Mouse (Mus musculus) kidney, embryonic 15.5 days (tissue): ENCODE results near the gene P2ry2. TPM values are rescaled to one million over a fixed set of nuclear protein-coding genes. Genes with fewer than 3 reads are reported as not detected.

Experiments
- ATAC-seq: fragments of 200-750 bp; cut with Nextera tagmentation; replicated peaks from 2 replicates; pipeline ENCODE4 v1.8.0; 2017; ENCODE audit warnings: moderate TSS enrichment; ENCODE audit not compliant: low FRiP score
- H3K27ac ChIP-seq: fragments of 300-500 bp; sonication (generic); 2 replicates; pipeline ENCODE4 v1.5.1; 2015; ENCODE audit warnings: mild to moderate bottlenecking, inconsistent platforms
- H3K27me3 ChIP-seq: fragments of 300-500 bp; sonication (generic); 2 replicates; pipeline ENCODE4 v1.6.1; 2015; ENCODE audit warnings: inconsistent platforms
- H3K36me3 ChIP-seq: fragments of 300-500 bp; sonication (generic); 2 replicates; pipeline ENCODE4 v1.6.1; 2015; ENCODE audit warnings: inconsistent platforms
- H3K4me1 ChIP-seq: fragments of 300-500 bp; sonication (generic); 2 replicates; pipeline ENCODE4 v1.6.1; 2015; ENCODE audit warnings: inconsistent platforms
- H3K4me2 ChIP-seq: fragments of 300-500 bp; sonication (generic); 2 replicates; pipeline ENCODE4 v1.6.1; 2015; ENCODE audit warnings: moderate library complexity, mild to moderate bottlenecking, inconsistent platforms
- H3K4me3 ChIP-seq: fragments of 300-500 bp; sonication (generic); replicated peaks from 2 replicates; pipeline ENCODE4 v1.5.1; 2015; ENCODE audit warnings: mild to moderate bottlenecking, inconsistent platforms
- H3K9ac ChIP-seq: fragments of 300-500 bp; sonication (generic); 2 replicates; pipeline ENCODE4 v1.6.1; 2015; ENCODE audit warnings: mild to moderate bottlenecking, inconsistent platforms
- H3K9me3 ChIP-seq: fragments of 300-500 bp; sonication (generic); replicated peaks from 2 replicates; pipeline ENCODE4 v1.6.1; 2016; ENCODE audit warnings: inconsistent platforms
- WGBS: fragments of 180-500 bp; shearing (Covaris S2); methylation state at CpG from one replicate; pipeline ENCODE4 v1.1.7; 2015; ENCODE audit warnings: mixed read lengths; 5-methylcytosine and 5-hydroxymethylcytosine counted together
- polyA plus RNA-seq: library from polyadenylated mRNA; unstranded; fragments of >200 nt; fragmentation: Nextera tagmentation; extraction: Ambion mirVana; gene quantifications from 2 replicates; pipeline ENCODE4 v1.2.1, GENCODE M21; 2015

P2ry2 gene
- polyA plus RNA-seq, 1 experiment from 2014 or later, result 1.5 TPM

GRCm38 (mm10) chr7:100997215-100997614 lies 15.5 kb downstream of the P2ry2 start:
- Histone ChIP-seq H3K9me3 (no peaks in the 10 kb centered on the region), H3K4me2 (no peak overlapping the region), H3K27me3 (no peaks in the 10 kb centered on the region), H3K9ac (no peak overlapping the region), H3K27ac (no peak overlapping the region), H3K4me1 (peaks cover 5% of the 10 kb centered on the region), H3K4me3 (no peak overlapping the region), H3K36me3 (no peaks in the 10 kb centered on the region)
- ATAC-seq, result peak; percentile 73
- WGBS, result 53% methylated on average over 1 of the region's 1 CpGs

GRCm38 (mm10) chr7:100995951-100996350 lies 16.7 kb downstream of the P2ry2 start:
- ATAC-seq, result no peak
- no peak overlapping the region for H3K4me3 ChIP-seq
- H3K27me3 ChIP-seq, result no peaks in the 10 kb centered on the region
- H3K9ac ChIP-seq, result no peak overlapping the region
- no peak overlapping the region for H3K4me2 ChIP-seq
- H3K4me1 ChIP-seq, result peaks cover 7% of the 10 kb centered on the region
- no peaks in the 10 kb centered on the region for H3K9me3 ChIP-seq
- no peak overlapping the region for H3K27ac ChIP-seq
- WGBS, result 86% methylated on average over 3 of the region's 3 CpGs
- H3K36me3 ChIP-seq, result no peaks in the 10 kb centered on the region

- Histone ChIP-seq H3K4me1 (peaks cover 13% of the 10 kb centered on the region), H3K4me3 (no peak overlapping the region), H3K27ac (no peak overlapping the region), H3K9ac (no peak overlapping the region), H3K4me2 (no peak overlapping the region), H3K27me3 (no peaks in the 10 kb centered on the region), H3K9me3 (no peaks in the 10 kb centered on the region), H3K36me3 (no peaks in the 10 kb centered on the region)
- no peak for ATAC-seq
- 85% methylated on average over 7 of the region's 7 CpGs for WGBS
Observed at GRCm38 (mm10) chr7:100995260-100995864, 17.3 kb downstream of the P2ry2 start.

GRCm38 (mm10) chr7:100993166-100993565 lies 19.5 kb downstream of the P2ry2 start:
- Histone ChIP-seq H3K4me2 (no peak overlapping the region), H3K27ac (no peak overlapping the region), H3K4me3 (no peak overlapping the region), H3K36me3 (no peaks in the 10 kb centered on the region), H3K27me3 (no peaks in the 10 kb centered on the region), H3K9ac (no peak overlapping the region), H3K4me1 (peaks cover 17% of the 10 kb centered on the region), H3K9me3 (no peaks in the 10 kb centered on the region)
- ATAC-seq, result no peak
- WGBS, result 72% methylated on average over 4 of the region's 4 CpGs

- Histone ChIP-seq H3K4me1 (peaks cover 21% of the 10 kb centered on the region), H3K9ac (no peak overlapping the region), H3K36me3 (no peaks in the 10 kb centered on the region), H3K4me2 (no peak overlapping the region), H3K4me3 (no peak overlapping the region), H3K27ac (no peak overlapping the region), H3K27me3 (0 out of 2 replicates have a peak, but pooled peaks cover 3% of the 10 kb centered on the region), H3K9me3 (no peaks in the 10 kb centered on the region)
- 89% methylated on average over 3 of the region's 3 CpGs for WGBS
- no peak for ATAC-seq
Observed at GRCm38 (mm10) chr7:100991972-100992371, 20.7 kb downstream of the P2ry2 start.

- Histone ChIP-seq H3K9me3 (no peaks in the 10 kb centered on the region), H3K4me1 (peaks cover 21% of the 10 kb centered on the region), H3K9ac (no peak overlapping the region), H3K4me2 (no peak overlapping the region), H3K36me3 (no peaks in the 10 kb centered on the region), H3K27me3 (0 out of 2 replicates have a peak, but pooled peaks cover 3% of the 10 kb centered on the region), H3K4me3 (no peak overlapping the region), H3K27ac (peak overlapping the region; percentile 57)
- peak; percentile 50; the same call in 1 of the 2 replicates for ATAC-seq
- WGBS, result 53% methylated on average over 9 of the region's 9 CpGs
Observed at GRCm38 (mm10) chr7:100990636-100991311, 21.9 kb downstream of the P2ry2 start.

- Histone ChIP-seq H3K27ac (peak overlapping the region; percentile 37; the same call in 1 of the 2 replicates), H3K27me3 (0 out of 2 replicates have a peak, but pooled peaks cover 3% of the 10 kb centered on the region), H3K4me1 (peaks cover 35% of the 10 kb centered on the region)
Observed at GRCm38 (mm10) chr7:100988092-100988491, 24.6 kb downstream of the P2ry2 start.

GRCm38 (mm10) chr7:100984452-100985395 lies 27.9 kb downstream of the P2ry2 start:
- ATAC-seq, result peak; percentile 85
- WGBS, result 36% methylated on average over 21 of the region's 21 CpGs

More at GRCm38 (mm10) chr7:100988092-100988491, 24.6 kb downstream of the P2ry2 start:
- H3K4me2 ChIP-seq, result no peak overlapping the region
- 11% methylated on average over 9 of the region's 9 CpGs for WGBS
- no peak overlapping the region for H3K9ac ChIP-seq
- ATAC-seq, result 0 out of 2 replicates have a peak, but pooled peaks have one; percentile 45
- no peaks in the 10 kb centered on the region for H3K36me3 ChIP-seq
- no peaks in the 10 kb centered on the region for H3K9me3 ChIP-seq
- no peak overlapping the region for H3K4me3 ChIP-seq

GRCm38 (mm10) chr7:100979175-100979574 lies 33.5 kb downstream of the P2ry2 start:
- H3K27ac ChIP-seq, result no peak overlapping the region; the same call in 1 of the 2 replicates
- peaks cover 34% of the 10 kb centered on the region for H3K4me1 ChIP-seq
- no peak overlapping the region for H3K4me2 ChIP-seq

More at GRCm38 (mm10) chr7:100984452-100985395, 27.9 kb downstream of the P2ry2 start:
- Histone ChIP-seq H3K27ac (peak overlapping the region; percentile 78), H3K4me1 (peaks cover 25% of the 10 kb centered on the region), H3K9me3 (no peaks in the 10 kb centered on the region), H3K4me3 (no peak overlapping the region), H3K4me2 (peak overlapping the region; percentile 34), H3K27me3 (0 out of 2 replicates have a peak, but pooled peaks cover 3% of the 10 kb centered on the region), H3K36me3 (no peaks in the 10 kb centered on the region), H3K9ac (no peak overlapping the region)

GRCm38 (mm10) chr7:100978171-100978570 lies 34.5 kb downstream of the P2ry2 start:
- WGBS, result 82% methylated on average over 5 of the region's 5 CpGs

More at GRCm38 (mm10) chr7:100979175-100979574, 33.5 kb downstream of the P2ry2 start:
- Histone ChIP-seq H3K27me3 (peaks cover 16% of the 10 kb centered on the region), H3K36me3 (no peaks in the 10 kb centered on the region), H3K9ac (no peak overlapping the region), H3K4me3 (no peak overlapping the region), H3K9me3 (no peaks in the 10 kb centered on the region)
- ATAC-seq, result peak; percentile 37; the same call in 1 of the 2 replicates
- 44% methylated on average over 2 of the region's 2 CpGs for WGBS

GRCm38 (mm10) chr7:100974135-100974903 lies 38.3 kb downstream of the P2ry2 start, which contains the start of gene P2ry6:
Gene P2ry6, minus strand, starts transcription at chr7:100974649.
- Histone ChIP-seq H3K4me1 (peaks cover 46% of the 10 kb centered on the region), H3K27ac (no peak within 1 kb of the TSS), H3K27me3 (peaks cover 36% of the 10 kb centered on the region), H3K9me3 (no peaks in the 10 kb centered on the region), H3K36me3 (no peaks in the 10 kb centered on the region), H3K4me2 (peak within 1 kb of the TSS; percentile 84), H3K4me3 (peak within 1 kb of the TSS; percentile 43), H3K9ac (peak within 1 kb of the TSS; percentile 36)
- WGBS, result 4% methylated on average over 36 of the region's 36 CpGs
- peak; percentile 72; the same call in 1 of the 2 replicates for ATAC-seq

More at GRCm38 (mm10) chr7:100978171-100978570, 34.5 kb downstream of the P2ry2 start:
- H3K4me2 ChIP-seq, result no peak overlapping the region
- no peak overlapping the region for H3K9ac ChIP-seq
- no peak overlapping the region for H3K27ac ChIP-seq
- no peak for ATAC-seq
- H3K9me3 ChIP-seq, result no peaks in the 10 kb centered on the region
- H3K4me1 ChIP-seq, result peaks cover 39% of the 10 kb centered on the region
- peaks cover 26% of the 10 kb centered on the region for H3K27me3 ChIP-seq
- no peaks in the 10 kb centered on the region for H3K36me3 ChIP-seq
- H3K4me3 ChIP-seq, result no peak overlapping the region
